Mouse (Mus musculus) lung, adult 2 months (tissue): ENCODE measurements around the gene Pld5.

Experiments
- CTCF ChIP-seq: fragments of 200-500 bp; IDR thresholded peaks from 2 replicates; pipeline ENCODE4 v1.5.1; 2011; ENCODE audit warnings: mild to moderate bottlenecking, low read length, control low read depth; ENCODE audit not compliant: insufficient read depth
- POLR2A ChIP-seq: fragments of 200-500 bp; IDR thresholded peaks from 2 replicates; pipeline ENCODE4 v1.6.1; 2011; ENCODE audit warnings: low read depth, mild to moderate bottlenecking, control low read depth, low read length, borderline replicate concordance; ENCODE audit errors: extremely low read depth

DNA sequence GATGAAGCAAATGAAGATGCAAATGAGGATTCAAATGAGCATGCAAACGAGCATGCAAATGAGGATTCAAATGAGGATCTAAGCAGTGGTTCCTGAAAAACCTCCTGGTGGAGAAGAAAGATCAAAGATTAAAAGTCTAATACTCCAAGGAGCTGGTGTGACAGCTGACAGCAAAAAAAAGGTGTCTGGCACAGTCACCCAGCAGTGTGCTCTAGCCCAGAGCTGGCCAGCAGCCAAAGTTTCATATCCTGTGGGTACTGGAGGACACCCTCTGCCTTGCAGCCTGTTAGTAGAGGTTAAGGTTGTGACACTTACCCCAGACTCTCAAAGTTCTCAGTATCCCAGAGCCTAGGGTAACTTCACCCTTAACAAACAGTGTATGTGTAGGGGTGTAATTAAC is 199.7 kb downstream of the Pld5 start:
- TF ChIP-seq CTCF = no peak
- TF ChIP-seq POLR2A = no peak
